Mouse (Mus musculus) kidney, adult 18-20 months (tissue): ENCODE results near the gene Magi1.
A peak's percentile ranks its signal among the peaks of the same experiment; 100 is the strongest.

ENCODE experiments used
- DNase-seq: peaks from one replicate; pipeline ENCODE4 v3.0.0; 2021

Gene Magi1

GRCm38 (mm10) chr6:94283318-94284061 is at the start of gene Magi1:
Gene Magi1, minus strand, starts transcription at chr6:94283917.
- peak; percentile 94 for DNase-seq

GRCm38 (mm10) chr6:94327143-94327542 is 43.4 kb upstream of the Magi1 start:
- DNase-seq: no peak

DNA sequence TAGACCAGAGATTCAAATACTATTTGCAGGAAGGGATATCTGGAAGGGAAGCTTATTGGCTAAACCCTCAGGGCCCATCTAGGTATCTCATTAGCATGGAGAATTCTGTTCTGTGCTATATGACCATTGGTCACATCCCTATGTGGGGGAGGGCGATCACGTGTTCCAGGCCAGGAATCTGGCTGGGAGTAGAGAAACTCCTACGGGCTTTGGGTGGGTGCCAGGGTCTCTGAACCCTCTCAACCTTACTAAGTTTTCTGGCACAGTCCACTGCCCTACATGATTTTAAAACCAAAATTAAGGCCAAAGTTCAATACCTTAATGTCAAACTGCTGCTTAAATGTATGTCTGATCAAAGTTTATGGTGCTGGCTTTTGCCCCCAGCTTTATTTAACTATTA is 33.2 kb upstream of the Magi1 start:
- DNase-seq: peak; percentile 29

GRCm38 (mm10) chr6:94312285-94312684 is 28.6 kb upstream of the Magi1 start:
- no peak for DNase-seq

GRCm38 (mm10) chr6:94308498-94308897 is 24.8 kb upstream of the Magi1 start:
- DNase-seq: no peak

- DNase-seq: no peak
Observed at GRCm38 (mm10) chr6:94303512-94303911, 19.8 kb upstream of the Magi1 start.

GRCm38 (mm10) chr6:94301804-94302203 is 18.1 kb upstream of the Magi1 start:
- no peak for DNase-seq

DNA sequence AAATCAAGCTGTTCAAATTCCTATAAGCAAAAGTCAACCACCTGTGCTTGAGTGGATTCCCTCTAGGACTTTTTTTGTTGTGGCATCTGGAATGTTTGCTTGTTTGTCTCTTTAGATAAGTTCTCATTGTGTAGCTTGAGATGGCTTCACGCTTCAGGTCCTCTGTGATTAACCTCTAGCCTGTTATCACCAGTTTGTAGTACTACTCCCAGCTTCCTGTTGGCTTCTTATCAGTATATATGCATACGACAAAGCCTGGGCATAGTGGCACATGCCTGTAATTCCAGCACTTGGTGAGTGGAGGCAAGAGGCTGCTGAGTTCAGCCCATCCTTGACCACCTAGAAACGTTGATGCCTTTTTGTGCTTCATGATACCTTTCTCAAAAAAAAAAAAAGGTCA is 16.8 kb upstream of the Magi1 start:
- DNase-seq: no peak

GRCm38 (mm10) chr6:94287387-94287786 is 3.7 kb upstream of the Magi1 start:
- no peak for DNase-seq

DNA sequence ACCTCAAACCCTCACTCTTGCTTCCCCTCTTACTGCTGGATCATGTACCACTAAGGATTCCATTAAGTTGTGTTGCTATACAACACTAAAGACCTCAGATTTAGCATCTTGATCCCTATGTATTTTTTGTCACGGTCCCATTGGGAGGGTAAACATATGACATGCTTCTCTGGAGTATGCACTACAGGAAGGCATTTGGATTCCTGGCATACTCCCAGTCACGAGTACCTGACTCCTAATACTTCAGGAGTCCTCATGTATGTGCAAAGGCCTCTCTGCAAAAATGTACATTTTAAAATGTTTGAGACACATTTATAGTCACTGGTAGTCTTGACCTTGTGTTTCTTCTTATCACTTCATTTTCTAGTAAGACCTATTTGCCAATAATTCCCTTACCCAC is 2.8 kb upstream of the Magi1 start:
- DNase-seq: no peak

GRCm38 (mm10) chr6:94284089-94284825 is 540 bp upstream of the Magi1 start:
- DNase-seq: no peak

GRCm38 (mm10) chr6:94282301-94283241 is 1.1 kb downstream of the Magi1 start:
- DNase-seq: peak; percentile 51

- DNase-seq: peak; percentile 20
Observed at GRCm38 (mm10) chr6:94281606-94282280, 2.0 kb downstream of the Magi1 start.

- no peak for DNase-seq
Observed at GRCm38 (mm10) chr6:94273941-94274340, 9.8 kb downstream of the Magi1 start.

DNA sequence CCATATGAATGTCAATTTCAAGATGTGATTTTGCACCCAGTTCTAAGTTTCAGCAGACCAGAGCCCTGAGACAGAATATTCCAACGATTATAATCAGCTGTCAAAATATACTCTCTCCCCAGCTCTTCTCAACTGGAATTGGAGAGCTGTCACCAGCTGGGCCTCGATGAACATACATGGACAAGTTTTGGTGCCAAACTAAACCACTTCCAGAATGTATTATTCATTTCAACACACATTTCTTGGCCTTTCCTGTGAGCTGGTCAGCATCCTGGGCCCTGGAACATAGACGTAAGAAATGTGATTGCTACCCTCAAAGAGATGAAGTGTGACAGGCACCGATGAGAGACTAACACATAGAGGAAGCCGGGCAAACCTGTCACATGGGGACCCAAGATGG is 13.7 kb downstream of the Magi1 start:
- no peak for DNase-seq

- no peak for DNase-seq
Observed at GRCm38 (mm10) chr6:94269174-94269573, 14.5 kb downstream of the Magi1 start.

DNA sequence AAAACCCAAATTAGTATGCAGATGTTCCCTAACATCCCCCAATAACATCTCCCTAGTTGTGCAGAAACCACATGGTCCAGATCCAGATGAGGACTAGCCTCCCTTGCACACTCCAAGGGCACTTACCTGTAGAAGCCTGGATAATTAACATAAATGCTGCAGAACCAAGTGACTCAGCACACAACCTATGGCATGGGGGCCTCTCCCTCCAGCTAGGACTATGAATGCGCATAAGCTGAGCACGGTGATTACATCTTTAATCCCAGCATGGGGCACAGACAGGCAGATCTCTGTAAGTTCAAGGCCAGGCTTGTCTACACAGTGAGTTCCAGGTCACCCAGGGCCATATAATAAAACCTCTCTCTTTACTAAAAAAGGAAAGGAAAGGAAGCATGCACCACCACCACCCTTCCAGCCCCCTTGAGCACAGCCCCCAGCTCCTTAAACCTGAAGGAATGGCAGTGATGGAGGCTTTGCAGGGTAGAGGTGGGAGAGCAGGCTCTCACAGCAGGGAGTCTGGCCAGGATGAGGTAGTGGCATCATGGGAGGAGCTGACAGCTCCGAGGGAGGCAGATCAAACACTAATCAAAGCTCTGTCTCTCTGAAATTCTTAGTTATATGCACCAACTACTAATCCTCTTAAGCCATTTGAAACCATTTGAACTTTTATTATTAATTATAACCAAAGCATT is 18.3 kb downstream of the Magi1 start:
- DNase-seq: no peak

DNA sequence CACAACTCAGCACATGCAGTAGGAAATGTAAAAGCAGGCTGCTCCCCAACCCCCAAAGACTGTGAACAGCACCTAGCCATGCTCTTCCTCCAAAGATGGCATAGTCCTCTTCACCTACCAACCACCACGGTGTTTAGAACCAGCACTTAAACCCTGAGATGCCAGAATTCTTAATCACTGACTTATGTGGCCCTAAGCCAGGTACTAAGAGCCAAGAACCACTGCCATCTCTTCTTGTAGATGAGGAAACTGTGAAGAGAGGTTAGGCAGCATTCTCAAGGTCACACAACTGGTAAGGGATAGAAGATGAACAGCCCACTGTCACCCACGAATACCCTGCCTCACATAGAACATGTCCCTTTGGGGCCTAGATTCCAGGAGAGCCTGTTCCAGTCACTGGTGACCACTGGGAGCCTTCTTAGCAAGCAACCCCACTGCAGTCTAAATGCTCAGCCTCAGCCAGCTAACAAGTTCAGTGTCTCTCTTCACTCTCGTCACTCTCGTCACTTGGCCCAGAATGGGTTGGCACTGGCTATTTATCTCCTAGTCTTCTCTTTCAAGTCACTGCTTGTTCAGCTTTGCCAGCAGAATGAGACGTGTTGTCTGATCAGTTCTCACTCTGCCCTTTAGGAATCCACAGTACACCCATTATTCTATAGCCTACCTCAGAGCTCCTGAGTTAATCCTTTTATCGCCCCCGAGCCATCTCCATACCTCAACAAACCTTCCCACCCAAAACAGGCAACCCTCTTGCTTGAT is 19.4 kb downstream of the Magi1 start:
- no peak for DNase-seq

- no peak for DNase-seq
Observed at GRCm38 (mm10) chr6:94260831-94261230, 22.9 kb downstream of the Magi1 start.

DNA sequence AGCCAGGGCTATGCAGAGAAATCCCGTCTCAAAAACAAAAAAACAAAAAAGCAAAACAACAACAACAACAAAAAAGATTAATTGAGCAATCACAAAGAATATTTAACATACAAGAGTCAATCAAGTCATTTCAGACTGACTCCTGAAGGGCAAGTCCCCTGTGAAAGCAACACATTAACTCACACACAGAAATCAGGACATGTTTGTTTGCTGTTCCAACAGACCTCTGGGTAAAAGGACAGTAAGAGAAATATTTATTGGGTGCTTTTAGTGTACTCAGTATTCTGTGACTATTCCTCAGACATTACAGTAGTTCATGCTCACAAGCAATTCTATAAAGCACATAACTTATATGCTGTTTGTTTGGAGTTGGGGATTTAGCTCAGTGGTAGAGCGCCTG is 23.7 kb downstream of the Magi1 start:
- no peak for DNase-seq

- peak; percentile 25 for DNase-seq
Observed at GRCm38 (mm10) chr6:94257831-94258173, 25.9 kb downstream of the Magi1 start.
